Mouse (Mus musculus) cerebellum, adult (tissue): ENCODE measurements around the gene Fosl2.

Source experiments
- ATAC-seq: cut with Nextera tagmentation; 2 replicates; pipeline ENCODE4 v1.9.2; 2017; ENCODE audit warnings: mild to moderate bottlenecking, moderate library complexity, mixed read lengths; ENCODE audit not compliant: insufficient number of reproducible peaks, low FRiP score, low TSS enrichment

Fosl2 gene

GRCm38 (mm10) chr5:32135336-32136206, at the start of gene Fosl2:
Gene Fosl2 (plus strand): TSS chr5:32135801.
- ATAC-seq = peak; percentile 81

- ATAC-seq = no peak
Observed at GRCm38 (mm10) chr5:32085971-32086370, 49.6 kb upstream of the Fosl2 start.

GRCm38 (mm10) chr5:32086526-32087090, 49.0 kb upstream of the Fosl2 start:
- ATAC-seq = no peak

GRCm38 (mm10) chr5:32089481-32089880, 46.1 kb upstream of the Fosl2 start:
- ATAC-seq = no peak

- no peak for ATAC-seq
Observed at GRCm38 (mm10) chr5:32092281-32092680, 43.3 kb upstream of the Fosl2 start.

- ATAC-seq = no peak
Observed at GRCm38 (mm10) chr5:32098691-32099090, 36.9 kb upstream of the Fosl2 start.

GRCm38 (mm10) chr5:32102484-32102883, 33.1 kb upstream of the Fosl2 start:
- no peak for ATAC-seq

GRCm38 (mm10) chr5:32102971-32103431, 32.6 kb upstream of the Fosl2 start:
- ATAC-seq = 0 out of 2 replicates have a peak, but pooled peaks have one; percentile 3

GRCm38 (mm10) chr5:32103545-32103944, 32.1 kb upstream of the Fosl2 start:
- no peak for ATAC-seq

- peak; percentile 59 for ATAC-seq
Observed at GRCm38 (mm10) chr5:32104119-32104990, 31.2 kb upstream of the Fosl2 start.

GRCm38 (mm10) chr5:32106473-32107140, 29.0 kb upstream of the Fosl2 start:
- ATAC-seq = no peak

GRCm38 (mm10) chr5:32110651-32111050, 24.9 kb upstream of the Fosl2 start:
- ATAC-seq = no peak

- no peak for ATAC-seq
Observed at GRCm38 (mm10) chr5:32112206-32112916, 23.2 kb upstream of the Fosl2 start.

- no peak for ATAC-seq
Observed at GRCm38 (mm10) chr5:32120901-32121376, 14.7 kb upstream of the Fosl2 start.

GRCm38 (mm10) chr5:32121936-32122335, 13.7 kb upstream of the Fosl2 start:
- no peak for ATAC-seq

- no peak for ATAC-seq
Observed at GRCm38 (mm10) chr5:32122363-32122762, 13.2 kb upstream of the Fosl2 start.

- ATAC-seq = no peak
Observed at GRCm38 (mm10) chr5:32124957-32125356, 10.6 kb upstream of the Fosl2 start.

- ATAC-seq = no peak
Observed at GRCm38 (mm10) chr5:32127226-32127625, 8.4 kb upstream of the Fosl2 start.

GRCm38 (mm10) chr5:32127927-32128326, 7.7 kb upstream of the Fosl2 start:
- no peak for ATAC-seq
